Mouse (Mus musculus) heart, adult 2 months (tissue): ENCODE data around the gene Dctn2.

Experiments used
- CTCF ChIP-seq: fragments of 200-600 bp; IDR thresholded peaks from 2 replicates; pipeline ENCODE4 v1.8.1; 2022; ENCODE audit warnings: antibody characterized with exemption, mild to moderate bottlenecking, moderate library complexity
- EP300 ChIP-seq: fragments of 200-500 bp; IDR thresholded peaks from 2 replicates; pipeline ENCODE4 v1.6.1; 2011; ENCODE audit warnings: low read depth, low read length, control low read depth; ENCODE audit not compliant: insufficient read depth
- POLR2A ChIP-seq: fragments of 200-500 bp; IDR thresholded peaks from 2 replicates; pipeline ENCODE4 v1.6.1; 2011; ENCODE audit warnings: mild to moderate bottlenecking, low read depth, low read length, control low read depth; ENCODE audit not compliant: insufficient read depth

GRCm38 (mm10) chr10:127228897-127229296 lies 37.3 kb upstream of the Dctn2 start:
- TF ChIP-seq CTCF = peak; percentile 94
- TF ChIP-seq POLR2A = no peak
- TF ChIP-seq EP300 = peak; percentile 62; the same call in 1 of the 2 replicates
